Mouse (Mus musculus) lung, adult 2 months (tissue): Measurements from ENCODE around the gene Hs6st3.

Experiments used
- CTCF ChIP-seq: fragments of 200-500 bp; IDR thresholded peaks from 2 replicates; pipeline ENCODE4 v1.5.1; 2011; ENCODE audit warnings: mild to moderate bottlenecking, low read length, control low read depth; ENCODE audit not compliant: insufficient read depth
- POLR2A ChIP-seq: fragments of 200-500 bp; IDR thresholded peaks from 2 replicates; pipeline ENCODE4 v1.6.1; 2011; ENCODE audit warnings: low read depth, mild to moderate bottlenecking, control low read depth, low read length, borderline replicate concordance; ENCODE audit errors: extremely low read depth

GRCm38 (mm10) chr14:119521056-119521455, 382.9 kb downstream of the Hs6st3 start:
- TF ChIP-seq CTCF, result no peak
- no peak for TF ChIP-seq POLR2A
